Mouse (Mus musculus): ENCODE results near the gene Nkain2. TPM values are rescaled to one million over a fixed set of nuclear protein-coding genes. Genes with fewer than 3 reads are reported as not detected.

The Nkain2 gene
- polyA plus RNA-seq, 1 experiment from 2014 or later = not detected

GRCm38 (mm10) chr10:31827041-31827440 is 1063.2 kb downstream of the Nkain2 start:
- Histone ChIP-seq H3K36me3 (ENCODE audit: inconsistent target) (no peaks in the 10 kb centered on the region), H3K4me3 (ENCODE audit: inconsistent target) (no peak overlapping the region), H3K79me2 (ENCODE audit: inconsistent target) (no peaks in the 10 kb centered on the region), H3K27ac (no peak overlapping the region)
- 36% methylated on average over 1 of the region's 1 CpGs for WGBS (ENCODE audit: missing documents)

- Histone ChIP-seq H3K36me3 (ENCODE audit: inconsistent target) (no peaks in the 10 kb centered on the region), H3K27ac (no peak overlapping the region), H3K4me3 (ENCODE audit: inconsistent target) (no peak overlapping the region), H3K79me2 (ENCODE audit: inconsistent target) (no peaks in the 10 kb centered on the region)
- 78% methylated on average over 3 of the region's 3 CpGs for WGBS (ENCODE audit: missing documents)
Measured at GRCm38 (mm10) chr10:31812543-31812942, 1077.7 kb downstream of the Nkain2 start.

GRCm38 (mm10) chr10:31742443-31743057 is 1147.7 kb downstream of the Nkain2 start:
- H3K36me3 ChIP-seq (ENCODE audit: inconsistent target) = no peaks in the 10 kb centered on the region
- 18% methylated on average over 5 of the region's 5 CpGs for WGBS (ENCODE audit: missing documents)
- no peaks in the 10 kb centered on the region for H3K79me2 ChIP-seq (ENCODE audit: inconsistent target)
- H3K27ac ChIP-seq = no peak overlapping the region
- no peak overlapping the region for H3K4me3 ChIP-seq (ENCODE audit: inconsistent target)

GRCm38 (mm10) chr10:31728036-31728435 is 1162.2 kb downstream of the Nkain2 start:
- no peaks in the 10 kb centered on the region for H3K36me3 ChIP-seq (ENCODE audit: inconsistent target)
- no peak overlapping the region for H3K4me3 ChIP-seq (ENCODE audit: inconsistent target)
- no peaks in the 10 kb centered on the region for H3K79me2 ChIP-seq (ENCODE audit: inconsistent target)
- no peak overlapping the region for H3K27ac ChIP-seq

GRCm38 (mm10) chr10:31647270-31647669 is 1243.0 kb downstream of the Nkain2 start:
- no peak overlapping the region for H3K27ac ChIP-seq
- H3K4me3 ChIP-seq (ENCODE audit: inconsistent target) = no peak overlapping the region
- WGBS (ENCODE audit: missing documents) = 79% methylated on average over 3 of the region's 3 CpGs
- H3K36me3 ChIP-seq (ENCODE audit: inconsistent target) = no peaks in the 10 kb centered on the region
- no peaks in the 10 kb centered on the region for H3K79me2 ChIP-seq (ENCODE audit: inconsistent target)

- no peak overlapping the region for H3K27ac ChIP-seq
- H3K79me2 ChIP-seq (ENCODE audit: inconsistent target) = no peaks in the 10 kb centered on the region
- H3K4me3 ChIP-seq (ENCODE audit: inconsistent target) = no peak overlapping the region
- WGBS (ENCODE audit: missing documents) = 91% methylated on average over 1 of the region's 1 CpGs
- H3K36me3 ChIP-seq (ENCODE audit: inconsistent target) = no peaks in the 10 kb centered on the region
Measured at GRCm38 (mm10) chr10:31646083-31646482, 1244.2 kb downstream of the Nkain2 start.

Other genes with a start within 250 kb of the Nkain2 start
- gene Trdn, start 190.1 kb upstream of the Nkain2 start, polyA plus RNA-seq (2018) = not detected in 3 replicates

All from macrophage (primary cell).